Mouse (Mus musculus): ENCODE data around the gene Mrvi1. TPM values are rescaled to one million over a fixed set of nuclear protein-coding genes. Genes with fewer than 3 reads are reported as not detected.

The Mrvi1 gene
- polyA plus RNA-seq, 1 experiment from 2014 or later: 3.2 TPM

DNA sequence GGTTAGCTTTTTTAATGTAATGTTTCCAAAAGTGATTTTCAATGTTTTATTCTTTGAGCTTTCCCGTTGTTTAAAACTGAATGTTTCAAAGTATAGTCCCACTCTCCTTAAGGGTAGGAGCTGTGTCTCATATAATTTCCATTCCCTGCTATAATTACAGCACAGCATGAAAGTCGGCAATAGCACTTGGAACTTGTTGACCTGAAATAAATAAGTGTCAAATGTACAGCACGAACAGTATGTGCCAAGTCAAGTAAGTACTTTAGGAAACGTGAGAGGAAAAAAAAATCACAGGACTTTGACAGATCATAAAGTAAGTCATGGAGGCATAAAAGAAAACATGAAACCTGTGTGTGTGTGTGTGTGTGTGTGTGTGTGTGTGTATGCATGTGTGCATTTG lies 160.2 kb downstream of the Mrvi1 start:
- Histone ChIP-seq H3K27ac (ENCODE audit: low read length) (peak overlapping the region; percentile 71; the same call in 1 of the 2 replicates), H3K9ac (ENCODE audit: low read length) (no peak overlapping the region), H3K9me3 (replicated peaks; ENCODE audit: control insufficient read depth, low read length) (no peaks in the 10 kb centered on the region), H3K4me2 (ENCODE audit: low read depth, low read length) (peak overlapping the region; percentile 4; the same call in 1 of the 2 replicates), H3K36me3 (ENCODE audit: control insufficient read depth, insufficient read depth) (peaks cover 18% of the 10 kb centered on the region), H3K4me1 (ENCODE audit: control insufficient read depth, insufficient read depth, low read length) (peaks cover 38% of the 10 kb centered on the region), H3K4me3 (ENCODE audit: low read length) (no peak overlapping the region), H3K27me3 (ENCODE audit: control insufficient read depth, insufficient read depth, low read length) (no peaks in the 10 kb centered on the region)
- WGBS: 51% methylated on average over 4 of the region's 4 CpGs
- ATAC-seq (replicated peaks; ENCODE audit: extremely low read depth, insufficient read depth, low FRiP score): no peak

DNA sequence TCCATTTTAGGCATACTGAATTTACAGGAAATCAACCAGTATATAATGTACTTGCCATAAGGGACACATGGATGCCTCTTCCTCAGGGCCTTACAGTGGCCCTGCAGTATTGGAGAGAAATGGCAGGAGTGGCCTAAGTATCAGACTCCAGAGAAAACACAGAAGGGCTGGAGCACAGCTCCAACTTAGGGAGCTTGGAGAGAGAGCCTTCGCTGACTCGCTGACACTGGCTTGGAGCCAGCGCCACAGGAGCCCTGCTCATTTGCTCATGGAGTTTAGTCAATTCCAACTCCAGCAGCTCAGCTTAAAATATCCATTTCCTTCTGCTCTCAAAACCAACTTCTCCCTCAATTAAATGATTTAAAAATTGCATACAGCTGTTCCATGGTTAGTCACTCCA lies 160.6 kb downstream of the Mrvi1 start:
- Histone ChIP-seq H3K4me1 (ENCODE audit: control insufficient read depth, insufficient read depth, low read length) (peaks cover 38% of the 10 kb centered on the region), H3K4me2 (ENCODE audit: low read depth, low read length) (peak overlapping the region; percentile 4; the same call in 1 of the 2 replicates)
- ATAC-seq (replicated peaks; ENCODE audit: extremely low read depth, insufficient read depth, low FRiP score): peak; percentile 51; the same call in 1 of the 2 replicates

DNA sequence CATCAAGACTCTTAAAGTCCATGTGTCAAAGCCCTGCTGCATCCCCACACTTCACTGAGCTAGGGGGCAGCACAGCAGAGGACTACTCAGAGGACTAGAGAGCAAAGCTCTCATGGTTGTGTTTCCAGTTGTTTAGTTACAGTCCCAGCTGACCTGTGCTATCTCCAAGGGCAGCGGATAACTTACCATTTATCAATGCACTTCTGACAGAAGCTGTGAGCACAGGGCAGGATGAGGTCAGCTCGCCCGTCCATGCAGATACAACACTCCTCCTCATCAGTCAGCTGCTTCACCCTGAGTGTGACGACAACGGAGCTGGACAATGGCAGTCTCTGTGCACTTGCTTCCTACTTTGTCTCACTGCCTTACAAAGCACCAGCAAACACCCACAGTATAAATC lies 161.2 kb downstream of the Mrvi1 start:
- 24% methylated on average over 5 of the region's 5 CpGs for WGBS
- Histone ChIP-seq H3K27ac (ENCODE audit: low read length) (peak overlapping the region; percentile 71), H3K4me2 (ENCODE audit: low read depth, low read length) (no peak overlapping the region)

More for the DNA sequence above, 160.6 kb downstream of the Mrvi1 start:
- Histone ChIP-seq H3K36me3 (ENCODE audit: control insufficient read depth, insufficient read depth) (peaks cover 15% of the 10 kb centered on the region), H3K9me3 (replicated peaks; ENCODE audit: control insufficient read depth, low read length) (no peaks in the 10 kb centered on the region), H3K27ac (ENCODE audit: low read length) (peak overlapping the region; percentile 71), H3K27me3 (ENCODE audit: control insufficient read depth, insufficient read depth, low read length) (no peaks in the 10 kb centered on the region), H3K9ac (ENCODE audit: low read length) (no peak overlapping the region), H3K4me3 (ENCODE audit: low read length) (no peak overlapping the region)
- 11% methylated on average over 3 of the region's 3 CpGs for WGBS

DNA sequence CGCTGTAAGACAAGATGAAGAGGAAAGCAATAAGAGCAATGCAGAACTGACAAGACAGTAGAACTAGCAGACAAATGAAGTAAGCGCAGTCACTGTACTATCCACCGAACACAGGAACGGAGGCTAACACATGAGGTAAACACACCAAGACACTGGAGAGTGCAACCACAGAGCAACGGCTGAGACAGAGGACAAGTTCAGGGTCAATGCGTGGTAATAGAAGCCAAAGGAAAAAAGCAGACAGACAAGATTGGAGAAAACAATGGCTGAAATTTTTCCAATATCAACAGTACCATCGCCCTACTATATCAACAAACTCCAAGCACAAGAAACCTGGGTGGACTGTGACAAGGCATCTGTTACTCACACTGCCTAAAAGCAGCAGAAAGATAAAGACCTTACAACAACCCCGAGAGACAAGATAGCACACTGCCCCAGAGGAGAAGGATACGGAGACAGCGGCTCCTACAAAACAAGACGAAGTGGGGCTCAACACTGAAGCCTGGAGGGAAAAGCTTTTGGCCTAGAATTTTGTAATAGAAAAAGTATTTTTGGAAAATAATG lies 163.4 kb downstream of the Mrvi1 start:
- peaks cover 5% of the 10 kb centered on the region; the same call in 1 of the 2 replicates for H3K36me3 ChIP-seq (ENCODE audit: control insufficient read depth, insufficient read depth)
- H3K9me3 ChIP-seq (replicated peaks; ENCODE audit: control insufficient read depth, low read length): no peaks in the 10 kb centered on the region
- no peak overlapping the region; the same call in 1 of the 2 replicates for H3K27ac ChIP-seq (ENCODE audit: low read length)
- no peak overlapping the region for H3K4me3 ChIP-seq (ENCODE audit: low read length)
- ATAC-seq (replicated peaks; ENCODE audit: extremely low read depth, insufficient read depth, low FRiP score): 0 out of 2 replicates have a peak, but pooled peaks have one; percentile 16
- H3K4me1 ChIP-seq (ENCODE audit: control insufficient read depth, insufficient read depth, low read length): peaks cover 38% of the 10 kb centered on the region
- H3K27me3 ChIP-seq (ENCODE audit: control insufficient read depth, insufficient read depth, low read length): no peaks in the 10 kb centered on the region
- 46% methylated on average over 11 of the region's 11 CpGs for WGBS
- H3K9ac ChIP-seq (ENCODE audit: low read length): no peak overlapping the region
- H3K4me2 ChIP-seq (ENCODE audit: low read depth, low read length): no peak overlapping the region

More for the DNA sequence above, 161.2 kb downstream of the Mrvi1 start:
- no peak overlapping the region for H3K4me3 ChIP-seq (ENCODE audit: low read length)
- ATAC-seq (replicated peaks; ENCODE audit: extremely low read depth, insufficient read depth, low FRiP score): peak; percentile 42; the same call in 1 of the 2 replicates
- H3K9me3 ChIP-seq (replicated peaks; ENCODE audit: control insufficient read depth, low read length): no peaks in the 10 kb centered on the region
- H3K27me3 ChIP-seq (ENCODE audit: control insufficient read depth, insufficient read depth, low read length): no peaks in the 10 kb centered on the region
- H3K9ac ChIP-seq (ENCODE audit: low read length): no peak overlapping the region
- H3K4me1 ChIP-seq (ENCODE audit: control insufficient read depth, insufficient read depth, low read length): peaks cover 38% of the 10 kb centered on the region
- peaks cover 13% of the 10 kb centered on the region for H3K36me3 ChIP-seq (ENCODE audit: control insufficient read depth, insufficient read depth)

Other genes with a start within 250 kb of the Mrvi1 start
- 10.2 and 11.1 TPM in 2 replicates for gene Ampd3, start 214.3 kb downstream of the Mrvi1 start, polyA plus RNA-seq (2015; fragmentation: Nextera tagmentation; extraction: Ambion mirVana)
- 30.7 and 32.8 TPM in 2 replicates for gene Rnf141, start 138.0 kb downstream of the Mrvi1 start, polyA plus RNA-seq (2015; fragmentation: Nextera tagmentation; extraction: Ambion mirVana)
- gene Lyve1, start 119.2 kb downstream of the Mrvi1 start, polyA plus RNA-seq (2015; fragmentation: Nextera tagmentation; extraction: Ambion mirVana): 13.1 and 14.0 TPM in 2 replicates
- 38.6 and 40.3 TPM in 2 replicates for gene Ctr9, start 46.5 kb upstream of the Mrvi1 start, polyA plus RNA-seq (2015; fragmentation: Nextera tagmentation; extraction: Ambion mirVana)
- 544 and 627 TPM in 2 replicates for gene Eif4g2, start 100.6 kb upstream of the Mrvi1 start, polyA plus RNA-seq (2015; fragmentation: Nextera tagmentation; extraction: Ambion mirVana)

Measured in heart, embryonic 16.5 days (tissue).